Mouse (Mus musculus) hindbrain, postnatal 0 days (tissue): ENCODE results near the gene Gm45062. TPM values are rescaled to one million over a fixed set of nuclear protein-coding genes. Genes with fewer than 3 reads are reported as not detected.

Experiments used
- ATAC-seq: fragments of 200-750 bp; cut with Nextera tagmentation; 2 replicates; pipeline ENCODE4 v1.8.0; 2017; ENCODE audit warnings: mild to moderate bottlenecking, moderate TSS enrichment, moderate library complexity
- DNase-seq: peaks from one replicate; pipeline ENCODE4 v3.0.0-alpha.2; 2015; ENCODE audit warnings: low spot score
- H3K27ac ChIP-seq: fragments of 300-500 bp; sonication (generic); 2 replicates; pipeline ENCODE4 v1.5.1; 2014; ENCODE audit warnings: mild to moderate bottlenecking
- H3K27me3 ChIP-seq: fragments of 300-500 bp; sonication (generic); 2 replicates; pipeline ENCODE4 v1.6.1; 2014; ENCODE audit warnings: low read length, mixed read lengths; ENCODE audit not compliant: insufficient read depth
- H3K36me3 ChIP-seq: fragments of 300-500 bp; sonication (generic); 2 replicates; pipeline ENCODE4 v1.6.1; 2014; ENCODE audit warnings: low read length, mixed read lengths; ENCODE audit not compliant: insufficient read depth
- H3K4me1 ChIP-seq: fragments of 300-500 bp; sonication (generic); 2 replicates; pipeline ENCODE4 v1.6.1; 2014; ENCODE audit warnings: antibody characterized with exemption, low read length, mixed read lengths; ENCODE audit not compliant: insufficient read depth
- H3K4me2 ChIP-seq: fragments of 300-500 bp; sonication (generic); 2 replicates; pipeline ENCODE4 v1.6.1; 2014; ENCODE audit warnings: low read depth, mild to moderate bottlenecking, low read length, moderate library complexity, mixed read lengths
- H3K4me3 ChIP-seq: fragments of 300-500 bp; sonication (generic); 2 replicates; pipeline ENCODE4 v1.5.1; 2014; ENCODE audit warnings: low read length
- H3K9ac ChIP-seq: fragments of 300-500 bp; sonication (generic); replicated peaks from 2 replicates; pipeline ENCODE4 v1.6.1; 2014; ENCODE audit warnings: mild to moderate bottlenecking, low read length, moderate library complexity, mixed read lengths
- H3K9me3 ChIP-seq: fragments of 300-500 bp; sonication (generic); 2 replicates; pipeline ENCODE4 v1.6.1; 2016; ENCODE audit warnings: low read length, mixed read lengths
- CTCF ChIP-seq: IDR thresholded peaks from 2 replicates; pipeline ENCODE4 v1.5.1; 2016; ENCODE audit warnings: antibody characterized with exemption, control low read depth, low read depth
- WGBS: fragments of 180-500 bp; shearing (Covaris S2); extraction: QIAGEN DNeasy Blood & Tissue Kit; methylation state at CpG from one replicate; pipeline ENCODE4 v1.1.7; 2014; 5-methylcytosine and 5-hydroxymethylcytosine counted together
- polyA plus RNA-seq: library from polyadenylated mRNA; unstranded; fragments of >200 nt; fragmentation: Nextera tagmentation; extraction: Ambion mirVana; gene quantifications from 2 replicates; pipeline ENCODE4 v1.2.1, GENCODE M21; 2015
- total RNA-seq: library from RNA; depleted of rRNA; stranded (reverse); fragments of >200 nt; gene quantifications from 2 replicates; pipeline ENCODE4 v1.2.3, GENCODE M21; 2014

Gm45062 gene
- total and polyA plus RNA-seq, 2 experiments from 2014 or later, result 1.8 to 4.9 TPM

GRCm38 (mm10) chr6:8628226-8628625 is 369.0 kb downstream of the Gm45062 start:
- Histone ChIP-seq H3K9me3 (no peaks in the 10 kb centered on the region), H3K36me3 (peaks cover 6% of the 10 kb centered on the region; the same call in 1 of the 2 replicates), H3K9ac (no peak overlapping the region), H3K4me2 (no peak overlapping the region), H3K4me3 (no peak overlapping the region), H3K27ac (no peak overlapping the region), H3K27me3 (no peaks in the 10 kb centered on the region), H3K4me1 (no peaks in the 10 kb centered on the region)
- DNase-seq (no peak), ATAC-seq (no peak)
- 90% methylated on average over 8 of the region's 8 CpGs for WGBS
- no peak for TF ChIP-seq CTCF

- H3K27me3 ChIP-seq, result no peaks in the 10 kb centered on the region
- H3K27ac ChIP-seq, result no peak overlapping the region
- ATAC-seq (no peak), DNase-seq (no peak)
- no peaks in the 10 kb centered on the region for H3K9me3 ChIP-seq
- H3K4me1 ChIP-seq, result no peaks in the 10 kb centered on the region
- no peak overlapping the region for H3K4me2 ChIP-seq
- H3K4me3 ChIP-seq, result no peak overlapping the region
- TF ChIP-seq CTCF, result no peak
- peaks cover 6% of the 10 kb centered on the region; the same call in 1 of the 2 replicates for H3K36me3 ChIP-seq
- H3K9ac ChIP-seq, result no peak overlapping the region
- 75% methylated on average over 7 of the region's 7 CpGs for WGBS
Measured at GRCm38 (mm10) chr6:8628715-8629267, 369.5 kb downstream of the Gm45062 start.

DNA sequence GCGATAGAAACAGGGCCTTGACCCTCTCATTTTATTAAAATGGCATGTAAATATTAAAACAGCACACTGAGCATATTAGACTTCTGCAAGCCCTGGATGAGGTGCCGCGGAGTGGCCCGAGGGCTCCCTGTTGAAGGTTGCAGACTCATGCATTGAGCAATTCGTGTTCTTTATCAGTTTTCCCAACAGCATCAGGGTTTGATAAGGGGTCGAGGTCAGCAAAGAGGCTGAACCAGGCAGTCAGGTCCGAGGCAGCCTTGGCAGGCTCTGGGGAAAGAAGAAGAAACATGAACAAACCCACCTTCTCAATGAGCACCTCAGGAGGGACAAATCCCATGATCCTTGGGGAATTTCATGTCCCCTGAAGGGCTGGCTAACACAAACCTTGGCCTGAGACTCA is 371.3 kb downstream of the Gm45062 start:
- DNase-seq (no peak), ATAC-seq (no peak)
- 85% methylated on average over 7 of the region's 7 CpGs for WGBS

GRCm38 (mm10) chr6:8631362-8631761 is 372.1 kb downstream of the Gm45062 start:
- Histone ChIP-seq H3K4me2 (no peak overlapping the region), H3K9ac (no peak overlapping the region), H3K4me3 (no peak overlapping the region), H3K27ac (no peak overlapping the region), H3K4me1 (no peaks in the 10 kb centered on the region), H3K36me3 (peaks cover 6% of the 10 kb centered on the region; the same call in 1 of the 2 replicates), H3K27me3 (no peaks in the 10 kb centered on the region), H3K9me3 (no peaks in the 10 kb centered on the region)
- no peak for ATAC-seq
- no peak for TF ChIP-seq CTCF
- 76% methylated on average over 8 of the region's 8 CpGs for WGBS
- no peak for DNase-seq

More for the DNA sequence above, 371.3 kb downstream of the Gm45062 start:
- Histone ChIP-seq H3K36me3 (peaks cover 6% of the 10 kb centered on the region; the same call in 1 of the 2 replicates), H3K27ac (no peak overlapping the region), H3K9me3 (no peaks in the 10 kb centered on the region), H3K27me3 (no peaks in the 10 kb centered on the region), H3K9ac (no peak overlapping the region), H3K4me1 (no peaks in the 10 kb centered on the region), H3K4me2 (no peak overlapping the region), H3K4me3 (no peak overlapping the region)
- no peak for TF ChIP-seq CTCF

- H3K4me2 ChIP-seq, result no peak overlapping the region
- ATAC-seq, result no peak
- 80% methylated on average over 5 of the region's 5 CpGs for WGBS
Measured at GRCm38 (mm10) chr6:8631986-8632632, 372.9 kb downstream of the Gm45062 start.

DNA sequence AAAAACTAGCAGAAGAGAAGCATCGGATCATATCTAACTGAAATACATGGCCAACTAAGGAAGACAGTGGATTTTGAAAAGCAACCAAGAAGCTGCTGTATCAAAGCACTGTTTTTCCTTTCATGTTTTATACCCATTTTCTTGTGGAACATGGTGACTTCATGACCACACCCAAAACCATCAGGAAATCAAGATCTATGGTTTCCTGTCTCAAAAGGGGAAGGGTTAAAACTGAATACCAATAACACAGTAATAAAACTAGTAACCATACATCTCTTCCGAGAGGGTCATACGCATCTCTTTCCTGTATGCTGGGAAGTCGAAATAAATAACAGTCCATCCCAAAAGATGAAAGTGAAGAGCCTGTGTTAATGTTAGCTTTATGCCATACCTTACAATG is 373.5 kb downstream of the Gm45062 start:
- Histone ChIP-seq H3K4me1 (no peaks in the 10 kb centered on the region), H3K4me2 (no peak overlapping the region), H3K9ac (no peak overlapping the region), H3K27ac (no peak overlapping the region), H3K27me3 (no peaks in the 10 kb centered on the region), H3K36me3 (peaks cover 6% of the 10 kb centered on the region; the same call in 1 of the 2 replicates), H3K4me3 (no peak overlapping the region), H3K9me3 (no peaks in the 10 kb centered on the region)
- no peak for ATAC-seq
- DNase-seq, result no peak
- no peak for TF ChIP-seq CTCF
- 98% methylated on average over 4 of the region's 4 CpGs for WGBS

More at GRCm38 (mm10) chr6:8631986-8632632, 372.9 kb downstream of the Gm45062 start:
- Histone ChIP-seq H3K4me3 (no peak overlapping the region), H3K27me3 (no peaks in the 10 kb centered on the region), H3K27ac (no peak overlapping the region), H3K9ac (no peak overlapping the region), H3K9me3 (no peaks in the 10 kb centered on the region), H3K4me1 (no peaks in the 10 kb centered on the region), H3K36me3 (peaks cover 6% of the 10 kb centered on the region; the same call in 1 of the 2 replicates)
- no peak for DNase-seq
- TF ChIP-seq CTCF, result no peak

DNA sequence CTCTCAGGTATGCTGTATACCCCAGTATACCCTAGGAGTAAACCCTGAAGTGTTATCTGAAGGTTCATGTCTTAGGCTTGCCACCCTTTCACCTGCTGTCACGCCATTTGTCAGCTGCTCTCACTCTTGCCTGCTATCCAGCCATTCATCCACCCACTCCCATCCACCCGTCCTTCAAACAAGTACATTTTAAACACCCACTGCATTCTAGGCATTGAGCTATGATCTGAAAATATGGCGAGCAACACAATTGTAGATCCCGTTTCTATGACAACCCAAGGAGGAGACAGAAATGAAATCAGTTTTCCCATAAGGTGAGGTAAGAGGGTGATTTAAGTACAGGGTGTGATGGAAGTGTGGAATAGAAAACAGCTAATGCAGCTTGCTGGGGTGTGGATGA is 378.9 kb downstream of the Gm45062 start:
- no peak for ATAC-seq
- no peak for DNase-seq

More for the DNA sequence above, 378.9 kb downstream of the Gm45062 start:
- TF ChIP-seq CTCF, result no peak
- no peaks in the 10 kb centered on the region for H3K36me3 ChIP-seq
- no peaks in the 10 kb centered on the region for H3K27me3 ChIP-seq
- H3K9ac ChIP-seq, result no peak overlapping the region
- H3K27ac ChIP-seq, result no peak overlapping the region
- no peaks in the 10 kb centered on the region for H3K9me3 ChIP-seq
- no peak overlapping the region for H3K4me2 ChIP-seq
- no peaks in the 10 kb centered on the region for H3K4me1 ChIP-seq
- H3K4me3 ChIP-seq, result no peak overlapping the region
- 74% methylated on average over 4 of the region's 4 CpGs for WGBS
